Mouse (Mus musculus) erythroid progenitor cell, adult 5-6 weeks (primary cell): ENCODE measurements around the gene Klk4. TPM values are rescaled to one million over a fixed set of nuclear protein-coding genes. Genes with fewer than 3 reads are reported as not detected.

Source experiments
- ATAC-seq: replicated peaks from 2 replicates; pipeline ENCODE4 v1.8.0; 2016; ENCODE audit warnings: moderate number of reproducible peaks, mild to moderate bottlenecking, moderate TSS enrichment, inconsistent platforms; ENCODE audit not compliant: poor library complexity, low FRiP score, severe bottlenecking
- total RNA-seq, 2 experiments: library from RNA; stranded (forward) in 1 of 2; stranded (reverse) in 1 of 2; fragments of 150-400 nt in 1 of 2; fragments of 186-747, 209-891 nt in 1 of 2; gene quantifications; 2 replicates each; pipeline versions ENCODE4 v1.2.3 to v1.2.4; 2015 to 2017; ENCODE audit warnings: low replicate concordance in 2 of 2

Klk4 gene
- not detected in 2 replicates for total RNA-seq (2015; ENCODE audit: low replicate concordance)
- not detected in 2 replicates for total RNA-seq (2017; ENCODE audit: low replicate concordance)

DNA sequence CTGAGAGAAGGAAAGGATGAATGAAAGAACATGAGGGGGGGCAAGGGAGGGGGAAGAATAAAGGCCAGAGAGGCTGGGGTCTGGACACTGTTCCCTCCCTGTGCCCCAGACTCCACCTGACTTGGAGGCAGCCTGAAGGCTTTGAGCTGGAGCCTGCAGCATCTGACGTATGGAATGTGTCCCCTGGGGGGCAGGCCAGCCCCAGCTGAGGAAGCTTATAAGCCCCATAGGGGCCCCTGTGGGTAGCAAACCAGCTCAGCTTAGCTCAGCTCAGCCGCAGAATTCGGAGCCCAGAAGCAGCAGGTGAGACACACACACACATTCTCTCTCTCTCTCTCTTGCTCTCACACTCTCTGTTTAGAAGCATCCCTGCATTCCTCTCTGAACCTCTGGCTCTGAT, at the start of gene Klk4:
TSS of gene Klk4 (plus strand) at position 249 of the 400 bp plus-strand sequence.
- no peak for ATAC-seq

DNA sequence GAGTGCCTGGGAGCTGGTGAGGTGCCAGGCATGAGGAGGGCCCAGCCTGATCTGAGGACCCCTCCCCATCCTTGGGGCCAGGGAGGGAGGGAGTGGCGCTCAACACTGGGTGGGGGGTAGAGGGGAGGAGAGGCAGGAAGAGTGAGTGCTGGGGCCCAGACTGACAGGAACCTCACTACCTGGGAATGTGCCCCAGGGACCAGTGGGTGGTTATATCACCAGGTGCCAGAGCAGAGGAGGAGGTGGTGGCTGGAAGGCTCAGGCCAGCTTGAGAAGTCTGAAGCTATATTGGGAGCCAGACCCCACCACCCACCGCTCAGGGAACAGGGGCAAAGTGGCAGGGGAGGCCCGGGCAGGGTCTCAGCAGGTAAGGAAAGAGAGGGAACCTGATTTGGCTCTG, 39.3 kb upstream of the Klk4 start, which contains the start of gene Klk5:
TSS of gene Klk5 (plus strand) at position 271 of the 400 bp plus-strand sequence.
- no peak for ATAC-seq

GRCm38 (mm10) chr7:43843801-43844200, 37.2 kb upstream of the Klk4 start:
- ATAC-seq, result no peak

- ATAC-seq, result no peak
Observed at GRCm38 (mm10) chr7:43851616-43852015, 29.3 kb upstream of the Klk4 start.

DNA sequence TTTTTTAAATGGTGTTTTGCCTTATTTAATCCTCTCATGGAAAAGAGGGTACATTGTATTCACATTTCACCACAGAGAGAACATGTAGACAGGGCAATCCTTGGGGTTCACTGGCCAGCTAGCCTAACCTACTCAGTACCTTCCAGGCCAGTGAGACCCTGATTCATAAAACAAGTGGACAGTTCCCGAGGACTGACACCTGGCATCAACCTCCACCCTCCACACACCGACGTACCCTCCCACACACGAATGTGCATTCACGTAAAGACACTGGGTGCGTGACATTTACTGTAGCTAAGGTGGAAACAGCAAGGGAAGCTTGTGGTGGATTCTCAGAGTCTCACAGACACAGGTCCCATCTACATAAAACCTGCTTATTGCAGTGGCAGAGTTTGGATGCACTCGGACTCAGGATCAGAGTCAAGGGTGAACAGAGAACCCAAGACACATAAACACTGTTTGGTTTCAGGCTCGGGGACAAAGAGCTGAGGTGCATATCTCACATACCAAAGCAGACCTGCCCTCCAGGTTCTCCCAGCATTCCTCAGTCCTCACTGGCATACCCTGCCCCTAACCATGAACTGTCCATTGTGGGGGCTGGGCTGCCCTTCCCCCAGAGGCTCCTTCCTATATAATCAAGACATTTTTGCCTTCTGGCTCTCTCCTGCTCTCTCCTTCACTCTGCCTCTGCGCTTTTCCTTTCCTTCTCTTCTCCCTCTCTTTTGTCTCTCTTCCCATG, 26.1 kb upstream of the Klk4 start:
- no peak for ATAC-seq

DNA sequence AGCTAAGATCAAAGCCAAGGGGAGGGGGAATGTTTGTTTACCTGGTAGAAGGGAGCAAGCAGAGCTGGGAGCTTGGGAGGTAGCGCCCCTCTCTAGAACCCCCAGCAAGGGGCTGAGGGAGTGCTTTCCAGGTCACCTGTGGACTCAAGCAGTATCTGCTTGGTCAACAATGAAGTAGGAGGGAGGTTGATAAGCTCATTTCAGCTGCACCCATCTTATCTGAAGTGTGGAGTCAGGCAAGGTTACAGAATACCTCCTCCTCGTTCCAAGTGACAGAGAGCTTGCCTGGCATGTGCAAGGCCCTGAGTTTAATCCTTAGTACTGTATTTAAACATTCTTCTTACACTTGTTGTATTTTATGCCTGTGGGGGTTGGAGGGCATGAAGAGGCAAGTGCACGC, 25.3 kb upstream of the Klk4 start:
- ATAC-seq, result no peak

- no peak for ATAC-seq
Observed at GRCm38 (mm10) chr7:43856307-43856706, 24.7 kb upstream of the Klk4 start.

GRCm38 (mm10) chr7:43857501-43857900, 23.5 kb upstream of the Klk4 start:
- ATAC-seq, result no peak

DNA sequence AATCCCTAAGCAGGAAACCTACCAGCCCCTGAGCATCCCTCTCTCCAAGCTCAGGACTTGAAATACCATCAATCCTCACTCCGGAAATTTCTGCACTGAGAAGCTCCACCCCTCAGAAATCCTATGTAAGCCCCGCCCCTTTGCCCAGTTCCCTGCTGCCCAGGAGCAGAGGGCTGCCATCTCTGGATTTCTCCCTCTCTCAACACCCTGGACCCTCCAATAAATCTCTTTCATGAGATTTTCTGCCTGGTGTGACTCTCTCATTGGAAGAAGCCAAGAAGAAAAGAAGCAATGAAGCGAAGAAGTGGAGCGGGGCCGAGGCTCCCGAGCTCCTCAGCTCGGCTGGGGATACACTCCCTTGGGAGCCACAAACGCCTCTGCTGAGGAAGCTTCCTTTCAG, 20.5 kb upstream of the Klk4 start:
- no peak for ATAC-seq

- ATAC-seq, result no peak
Observed at GRCm38 (mm10) chr7:43873237-43873636, 7.7 kb upstream of the Klk4 start.

GRCm38 (mm10) chr7:43873674-43874073, 7.3 kb upstream of the Klk4 start:
- no peak for ATAC-seq

DNA sequence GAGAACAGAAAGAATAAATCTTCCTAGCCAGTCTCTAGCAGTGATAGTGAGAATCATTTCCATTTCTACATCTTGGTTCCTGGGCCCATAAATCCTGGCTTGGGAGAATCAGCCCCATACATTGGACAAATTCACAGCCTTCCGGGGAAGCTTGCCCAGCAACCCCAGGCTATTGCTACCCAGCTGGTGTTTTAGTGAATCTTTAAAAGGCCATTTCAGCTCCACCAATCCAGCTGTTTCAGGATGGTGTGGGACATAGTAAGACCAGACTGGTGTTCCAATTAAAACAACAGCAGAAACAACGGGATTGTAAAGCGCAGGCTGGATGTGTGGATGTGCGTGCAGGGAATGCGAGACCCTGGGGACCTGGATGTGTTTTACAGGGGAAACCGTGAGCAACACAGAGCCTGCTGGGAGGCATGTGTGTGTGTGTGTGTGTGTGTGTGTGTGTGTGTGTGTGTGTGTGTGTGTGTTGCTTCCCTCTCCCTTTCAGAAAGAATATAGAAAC, 6.0 kb upstream of the Klk4 start:
- no peak for ATAC-seq

DNA sequence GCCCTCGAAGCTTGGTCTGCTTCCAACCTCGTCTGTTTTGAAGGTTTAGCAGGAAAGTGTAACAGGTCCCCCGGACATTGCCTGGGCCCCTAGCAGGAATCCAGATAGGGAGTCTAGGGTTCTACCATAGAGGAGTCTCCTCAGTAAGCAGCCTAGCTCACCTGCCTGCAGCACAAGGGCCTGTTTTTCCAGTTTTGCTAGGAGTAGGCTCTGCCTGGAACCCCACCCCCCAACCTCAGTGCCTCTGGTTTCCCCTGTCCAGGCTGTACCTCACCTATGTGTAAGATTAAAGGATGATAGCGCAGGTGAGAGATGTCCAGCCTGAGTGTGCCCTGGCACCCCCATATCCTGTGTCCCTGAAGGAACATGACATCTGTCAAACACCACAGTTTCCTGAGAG, 4.5 kb upstream of the Klk4 start:
- no peak for ATAC-seq

DNA sequence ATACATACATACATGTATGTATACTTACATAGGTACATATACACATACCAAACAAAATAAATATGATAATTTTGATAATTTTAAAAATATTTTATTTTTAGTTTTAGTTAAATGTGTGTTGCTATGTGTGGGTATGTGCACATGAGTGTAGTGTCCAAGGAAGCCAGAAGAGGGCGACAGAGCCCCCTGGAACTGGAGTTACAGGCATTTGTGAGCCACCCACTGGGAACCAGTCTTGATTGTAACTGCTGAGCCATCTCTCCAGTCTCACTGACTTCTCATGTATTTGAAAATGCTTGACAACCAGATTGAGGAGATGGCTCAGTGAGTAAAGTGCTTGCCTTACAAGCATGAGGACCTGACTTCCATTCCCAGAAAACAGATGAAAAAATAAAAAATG, 2.7 kb upstream of the Klk4 start:
- no peak for ATAC-seq

- ATAC-seq, result no peak
Observed at GRCm38 (mm10) chr7:43882346-43882745, 1.4 kb downstream of the Klk4 start.

DNA sequence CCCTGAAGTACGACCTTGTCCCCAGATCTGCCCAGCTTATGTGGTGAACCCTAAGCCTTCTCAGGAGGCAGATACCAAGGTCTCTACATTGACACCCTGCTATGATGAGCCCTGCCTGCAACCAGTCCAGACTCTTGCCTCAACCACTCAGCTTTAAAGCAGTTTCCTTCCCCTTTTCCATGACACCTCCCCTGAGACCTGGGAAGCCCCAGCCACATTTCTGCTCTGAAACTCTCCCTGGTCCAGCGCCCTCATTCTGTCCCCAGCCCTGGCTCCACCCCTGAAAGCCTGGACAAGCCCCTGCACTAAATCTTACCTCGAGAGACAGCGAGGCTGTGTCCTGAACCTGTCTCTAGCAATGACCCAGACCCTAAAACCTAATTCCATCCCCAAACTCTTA, 1.9 kb downstream of the Klk4 start:
- no peak for ATAC-seq

GRCm38 (mm10) chr7:43883547-43883946, 2.6 kb downstream of the Klk4 start:
- no peak for ATAC-seq

DNA sequence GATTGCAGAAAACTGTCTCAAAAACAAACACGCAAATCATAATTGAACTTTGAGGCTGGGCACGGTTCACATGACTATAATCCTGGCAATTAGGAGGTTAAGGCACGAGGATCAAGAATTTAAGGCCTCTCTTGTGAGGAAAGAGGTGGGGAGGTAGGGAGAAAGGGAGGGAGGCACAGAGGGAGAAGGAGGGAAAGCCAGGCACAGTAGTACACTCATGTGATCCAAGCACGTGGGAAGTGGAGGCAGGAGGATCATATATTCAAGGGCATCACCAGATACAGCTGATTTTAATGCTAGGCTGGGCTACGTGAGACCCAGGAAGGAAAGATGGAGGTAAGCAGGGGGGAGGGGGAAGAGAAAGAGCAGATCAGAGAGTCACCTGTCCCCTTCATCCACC, 10.4 kb downstream of the Klk4 start:
- no peak for ATAC-seq

GRCm38 (mm10) chr7:43891788-43892187, 10.8 kb downstream of the Klk4 start:
- ATAC-seq, result no peak

- peak; percentile 57; the same call in 1 of the 2 replicates for ATAC-seq
Observed at GRCm38 (mm10) chr7:43894836-43895235, 13.9 kb downstream of the Klk4 start.

GRCm38 (mm10) chr7:43914821-43915220, 33.9 kb downstream of the Klk4 start:
- ATAC-seq, result no peak

DNA sequence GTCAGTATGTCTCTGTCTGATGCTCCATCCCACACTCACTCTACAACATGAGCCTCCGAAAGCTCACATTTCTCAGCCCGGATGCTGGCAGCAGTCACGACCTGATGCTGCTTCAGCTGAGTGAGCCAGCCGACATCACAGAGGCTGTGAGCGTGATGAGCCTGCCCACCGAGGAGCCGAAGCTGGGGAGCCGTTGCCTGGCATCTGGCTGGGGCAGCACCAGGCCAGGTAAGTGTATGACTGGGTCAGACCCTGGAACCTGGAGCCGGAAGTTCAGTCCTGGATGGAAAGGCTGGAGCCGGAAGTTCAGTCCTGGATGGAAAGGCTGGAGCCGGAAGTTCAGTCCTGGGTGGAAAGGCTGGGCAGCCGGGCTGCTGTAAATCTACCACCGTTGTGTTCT, 37.5 kb downstream of the Klk4 start:
- no peak for ATAC-seq
